Mouse (Mus musculus) CD8-positive naive resting alpha-beta T cell, adult 57 days (primary cell): Measurements from ENCODE around the gene Me1. TPM values are rescaled to one million over a fixed set of nuclear protein-coding genes. Genes with fewer than 3 reads are reported as not detected.

Source experiments
- total RNA-seq: library from RNA; stranded (reverse); gene quantifications from one replicate; pipeline ENCODE4 v1.2.4, GENCODE M21; 2023

Gene Me1
- total RNA-seq, result 0.15 TPM

DNA sequence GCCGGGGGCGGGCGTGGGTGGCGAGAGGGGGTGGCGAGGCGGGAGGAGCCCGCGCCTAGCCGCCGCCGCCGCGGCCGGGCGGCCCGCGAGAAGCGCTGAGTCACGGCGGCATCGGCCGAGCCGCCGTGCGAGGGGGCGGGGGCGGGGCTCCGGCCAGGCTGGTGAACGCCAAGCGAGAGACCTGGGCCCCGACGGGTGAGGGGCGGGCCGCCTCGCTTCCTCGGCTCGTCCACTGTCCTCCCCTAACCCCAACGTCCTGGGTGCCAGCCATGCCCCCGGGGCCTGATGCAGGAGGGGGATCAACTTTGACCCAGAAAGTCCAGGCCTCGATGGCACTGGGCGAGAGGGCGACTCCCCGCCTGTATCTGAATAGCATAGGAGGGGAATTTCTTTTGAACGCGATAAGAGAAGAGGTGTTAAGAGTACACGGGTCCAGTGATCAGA, at the start of gene Me1:
TSS of gene Me1 (minus strand) at position 136 of the 444 bp plus-strand sequence.

GRCm38 (mm10) chr9:86742959-86743911, 47.5 kb upstream of the Me1 start, which contains the start of gene Prss35:
Gene Prss35, plus strand, starts transcription at chr9:86743649.

GRCm38 (mm10) chr9:86571540-86572135, 124.1 kb downstream of the Me1 start, which contains the start of the genes Pgm3 and Rwdd2a:
Gene Pgm3, minus strand, starts transcription at chr9:86571842.
Gene Rwdd2a, plus strand, starts transcription at chr9:86571991.

Other genes starting within 250 kb of the Me1 start
- 6.3 TPM for gene Ube2cbp, start 231.0 kb downstream of the Me1 start, total RNA-seq
- 94.9 TPM for gene Dop1a, start 228.8 kb downstream of the Me1 start, total RNA-seq
- gene Pgm3, start 124.1 kb downstream of the Me1 start, total RNA-seq, result 15.6 TPM
- gene Rwdd2a, start 124.0 kb downstream of the Me1 start, total RNA-seq, result 1.7 TPM
- not detected for gene Prss35, start 47.7 kb upstream of the Me1 start, total RNA-seq
- gene Snap91, start 184.7 kb upstream of the Me1 start, total RNA-seq, result not detected